Mouse (Mus musculus) ovary, postnatal 14 days (tissue): ENCODE results near the gene Tmem246.
"Not testable (repeated sequence)": the region's sequence is repeated elsewhere in the genome, so short reads cannot be mapped to it uniquely, and the experiment has no call there.

Experiments
- DNase-seq: peaks from one replicate; pipeline ENCODE4 v3.0.0; 2022; ENCODE audit warnings: low spot score

The Tmem246 gene

GRCm38 (mm10) chr4:49597183-49598100 lies at the start of gene Tmem246:
Gene Tmem246 (minus strand): TSS chr4:49597876.
- DNase-seq = peak; percentile 51

DNA sequence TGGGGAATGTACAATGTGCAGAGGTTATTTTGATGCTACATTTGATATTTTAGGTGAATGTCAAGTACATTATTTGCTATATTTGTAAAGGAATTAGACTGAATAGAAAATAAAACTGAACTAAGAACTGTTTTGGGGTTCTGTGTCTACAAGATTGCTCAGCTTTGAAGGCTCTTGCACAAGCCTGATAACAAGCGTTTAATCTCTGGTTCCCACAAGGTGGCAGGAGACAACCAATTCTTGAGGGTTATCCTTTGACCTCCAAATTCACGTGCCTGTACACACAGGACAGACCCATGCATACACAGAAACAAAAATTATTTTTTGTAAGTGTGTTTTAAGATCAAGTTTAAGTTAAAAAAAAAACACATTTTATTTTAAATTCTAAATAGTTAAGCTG lies 42.2 kb upstream of the Tmem246 start:
- DNase-seq = no peak

- DNase-seq = no peak
Observed at GRCm38 (mm10) chr4:49637821-49638220, 40.1 kb upstream of the Tmem246 start.

DNA sequence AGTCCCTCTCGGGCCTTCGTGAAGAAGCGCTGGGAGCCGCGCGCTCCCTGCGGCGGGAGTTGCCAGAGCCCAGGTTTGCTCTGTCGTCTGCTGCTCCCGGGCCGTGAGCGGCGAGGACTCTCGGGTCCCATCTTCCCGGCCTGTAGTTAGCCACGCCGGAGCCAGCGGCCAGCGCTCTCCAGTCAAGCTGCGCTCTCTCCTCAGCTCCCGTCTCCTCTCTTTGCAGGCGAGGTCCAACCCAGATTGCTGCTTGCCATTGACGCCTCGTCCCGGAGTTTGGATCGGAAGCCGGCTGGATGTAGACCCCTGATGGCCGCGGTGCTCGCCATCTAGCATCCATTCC lies 34.4 kb upstream of the Tmem246 start:
- no peak for DNase-seq

DNA sequence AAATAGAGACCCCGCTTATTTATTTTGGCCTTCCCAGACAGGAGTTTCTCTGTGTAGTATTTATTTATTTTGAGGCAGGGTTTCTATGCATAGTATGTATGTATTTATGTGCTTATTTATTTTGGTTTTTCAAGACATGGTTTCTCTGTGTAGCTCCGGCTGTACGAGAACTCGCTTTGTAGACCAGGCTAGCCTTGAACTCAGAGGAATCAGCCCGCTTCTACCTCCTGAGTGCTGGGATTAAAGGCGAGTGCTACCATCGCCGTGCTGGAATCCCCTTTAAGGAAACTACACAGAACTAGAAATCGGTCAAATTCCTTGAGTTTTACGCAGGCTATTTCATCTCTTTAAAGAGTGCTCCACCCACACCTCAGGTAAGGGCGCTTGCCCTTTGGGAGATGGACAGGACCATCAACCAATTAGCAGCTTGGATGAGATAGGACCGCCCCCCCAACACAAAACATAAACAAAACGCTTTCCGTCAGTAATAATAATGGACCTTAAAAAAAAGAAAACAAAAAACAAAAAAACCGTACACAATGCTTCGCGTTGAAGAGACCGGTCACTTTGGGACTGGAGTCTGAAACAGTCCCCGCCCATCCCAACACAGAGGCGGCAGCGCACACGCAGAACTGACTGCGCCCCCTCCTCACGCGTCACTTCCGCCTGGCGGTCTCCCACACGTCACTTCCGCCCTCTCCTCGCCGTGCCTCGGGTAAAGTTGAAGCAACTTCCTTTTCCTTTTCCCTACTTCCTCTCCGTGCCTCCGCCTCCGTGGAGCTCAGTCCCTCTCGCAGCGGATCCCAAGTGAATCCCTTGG lies 33.9 kb upstream of the Tmem246 start, which contains the start of gene Rnf20:
Rnf20 (plus strand) TSS at position 688 of the 820 bp plus-strand sequence.
- DNase-seq = peak; percentile 95

GRCm38 (mm10) chr4:49628941-49629340 lies 31.3 kb upstream of the Tmem246 start:
- DNase-seq = no peak

DNA sequence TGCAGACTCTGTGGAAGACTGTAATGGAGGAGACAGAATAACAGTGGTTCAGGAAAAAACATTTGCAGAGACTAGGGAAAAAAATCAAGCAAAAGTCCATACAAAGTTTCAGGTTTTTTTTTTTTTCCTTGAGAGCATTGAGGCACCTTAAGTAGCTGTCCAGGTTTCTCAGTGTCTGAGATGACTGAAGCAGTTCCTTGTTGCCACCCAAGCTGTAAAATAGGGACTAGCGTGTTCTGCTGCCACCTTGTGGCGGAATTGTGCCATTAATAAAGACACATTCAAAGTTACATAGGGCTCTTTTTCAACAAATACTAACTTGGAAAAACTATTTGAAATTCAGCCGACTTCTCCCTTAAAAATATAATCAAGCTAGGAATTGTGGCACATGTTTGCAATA lies 29.3 kb upstream of the Tmem246 start:
- DNase-seq = peak; percentile 69

GRCm38 (mm10) chr4:49624969-49625368 lies 27.3 kb upstream of the Tmem246 start:
- not testable (repeated sequence) for DNase-seq

GRCm38 (mm10) chr4:49623916-49624315 lies 26.2 kb upstream of the Tmem246 start:
- DNase-seq = no peak

- DNase-seq = no peak
Observed at GRCm38 (mm10) chr4:49622272-49622671, 24.6 kb upstream of the Tmem246 start.

- DNase-seq = not testable (repeated sequence)
Observed at GRCm38 (mm10) chr4:49619861-49620260, 22.2 kb upstream of the Tmem246 start.

GRCm38 (mm10) chr4:49616924-49617323 lies 19.2 kb upstream of the Tmem246 start:
- no peak for DNase-seq

DNA sequence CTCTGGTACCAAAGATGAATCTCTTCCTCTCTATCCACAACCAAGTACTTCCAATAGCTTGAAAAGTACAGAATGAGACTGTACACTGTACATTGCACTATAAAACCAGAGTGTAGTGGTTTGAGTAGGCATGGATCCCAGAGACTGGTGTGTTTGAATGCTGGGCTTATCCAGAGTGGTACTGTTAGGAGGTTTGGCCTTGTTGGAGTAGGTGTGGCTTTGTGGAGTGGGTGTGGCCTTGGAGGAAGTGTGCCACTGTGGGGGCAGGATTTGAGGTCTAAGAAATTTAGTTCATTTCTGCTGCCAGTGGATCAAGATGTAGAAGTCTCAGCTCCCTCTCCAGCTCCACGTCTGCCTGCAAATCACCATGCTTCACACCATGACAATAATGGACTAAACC lies 7.8 kb upstream of the Tmem246 start:
- DNase-seq = no peak

GRCm38 (mm10) chr4:49604616-49605015 lies 6.9 kb upstream of the Tmem246 start:
- DNase-seq = no peak

DNA sequence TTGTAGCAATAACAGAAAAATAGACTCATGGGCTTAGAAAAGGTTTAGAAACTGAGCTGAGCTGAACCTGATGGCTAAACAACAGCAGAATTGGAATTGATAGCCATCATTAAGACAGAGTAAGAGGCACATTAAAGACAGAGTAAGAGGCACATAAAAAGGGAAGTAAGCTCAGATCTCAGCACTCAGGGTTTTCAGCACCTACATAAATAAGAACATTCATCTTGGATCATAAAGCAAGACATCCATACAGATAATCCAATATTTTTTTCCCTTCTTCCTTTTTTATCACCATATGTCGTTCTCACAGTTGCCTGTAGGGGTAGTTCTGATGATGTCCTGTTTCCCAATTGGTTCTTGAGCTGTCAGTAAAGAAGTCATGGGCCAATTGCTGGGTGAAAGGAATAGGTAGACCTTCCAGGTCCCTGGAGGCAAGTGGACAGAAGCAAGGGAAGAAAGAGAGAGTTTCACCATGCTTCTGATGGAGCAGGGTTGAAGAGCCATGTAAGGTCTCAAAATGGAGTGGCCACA lies 6.4 kb upstream of the Tmem246 start:
- no peak for DNase-seq

GRCm38 (mm10) chr4:49603161-49603560 lies 5.5 kb upstream of the Tmem246 start:
- no peak for DNase-seq

GRCm38 (mm10) chr4:49596846-49597182 lies 862 bp downstream of the Tmem246 start:
- DNase-seq = no peak

DNA sequence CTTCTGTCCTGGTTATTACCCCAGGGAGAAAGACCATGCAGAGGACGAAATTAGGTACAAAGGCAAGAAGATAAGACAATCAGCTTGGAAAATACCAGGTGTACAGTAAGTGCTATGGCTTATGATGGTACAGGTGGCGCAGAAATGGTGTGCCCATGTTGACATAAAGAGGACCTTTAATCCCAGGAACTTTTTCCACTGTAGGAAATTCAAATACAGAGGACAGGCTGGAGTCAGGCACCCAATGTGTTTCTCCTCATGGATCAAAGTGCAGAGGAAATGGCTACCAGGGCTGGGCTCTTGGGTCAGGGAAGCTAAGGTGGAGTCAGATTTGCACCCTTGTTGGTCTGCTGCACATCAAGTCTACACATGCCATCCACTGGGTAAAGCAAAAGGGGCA lies 7.5 kb downstream of the Tmem246 start:
- DNase-seq = no peak

GRCm38 (mm10) chr4:49586811-49587210 lies 10.9 kb downstream of the Tmem246 start:
- no peak for DNase-seq

DNA sequence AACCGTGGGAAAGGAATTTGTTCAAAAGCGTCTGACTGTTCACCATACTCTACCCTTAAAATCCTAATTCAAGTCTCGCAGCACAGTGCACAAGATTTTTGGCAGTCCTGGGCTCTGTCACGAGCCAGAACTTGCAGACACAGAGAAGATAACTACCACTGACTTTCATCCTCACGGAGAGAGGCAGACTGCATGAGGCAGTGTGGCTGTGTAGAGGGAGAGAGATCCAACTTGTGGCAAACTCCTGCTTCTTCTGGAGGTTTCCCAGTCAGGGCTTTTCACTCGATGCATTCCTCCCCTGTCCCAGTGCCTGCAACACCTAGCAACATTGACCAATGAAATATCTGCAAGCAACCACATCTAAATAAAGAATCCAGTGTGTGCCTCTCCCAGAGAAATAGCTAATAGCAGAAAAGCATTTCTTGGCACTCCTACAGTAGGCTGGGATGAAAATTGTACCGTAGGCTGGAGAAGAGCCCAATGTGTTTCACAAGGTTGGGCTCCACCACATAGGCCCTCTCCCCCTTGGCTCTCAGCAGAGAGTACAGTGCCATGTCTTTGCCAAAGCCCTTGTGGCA lies 12.1 kb downstream of the Tmem246 start:
- DNase-seq = no peak

DNA sequence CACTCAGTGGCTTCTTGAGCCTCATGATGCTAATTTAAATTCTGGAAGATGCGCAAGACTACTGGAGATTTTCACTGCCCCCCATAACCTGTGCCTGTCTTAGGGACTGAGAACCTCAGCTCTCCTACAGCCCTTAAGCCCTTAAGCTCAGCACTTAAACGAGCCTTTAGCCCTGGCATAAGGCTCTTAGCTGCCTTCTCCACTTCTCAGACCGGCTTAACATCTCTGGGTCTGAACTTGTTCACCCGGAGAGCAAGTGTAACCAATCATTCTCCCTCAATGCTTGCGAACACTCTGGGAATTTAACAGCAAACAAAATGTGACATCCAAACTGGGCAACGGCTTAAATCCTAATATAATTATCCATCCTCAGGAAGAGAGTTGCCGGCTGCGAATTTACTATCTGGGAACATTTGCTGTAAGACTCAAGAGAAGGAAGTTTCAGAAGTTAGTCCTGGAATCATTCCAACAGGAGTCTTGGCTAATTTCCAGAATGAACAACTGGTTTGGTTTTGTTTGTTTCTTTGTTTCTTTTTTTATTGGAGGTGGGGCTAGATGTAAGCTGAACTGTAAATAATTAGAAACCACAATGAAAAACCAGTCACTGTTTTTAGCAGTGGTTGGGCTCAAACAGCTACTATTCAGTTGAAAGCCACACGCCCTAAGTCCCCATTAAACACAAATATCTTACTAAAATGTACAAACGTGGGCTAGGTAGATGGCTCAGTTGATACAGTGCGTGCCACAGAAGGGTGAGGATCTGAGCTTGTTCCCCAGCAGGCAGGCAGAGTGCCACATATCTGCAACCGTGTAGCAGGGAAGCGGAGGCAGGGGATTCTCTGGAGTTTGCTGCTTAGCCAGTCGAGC lies 13.5 kb downstream of the Tmem246 start:
- no peak for DNase-seq

GRCm38 (mm10) chr4:49581256-49581655 lies 16.4 kb downstream of the Tmem246 start:
- DNase-seq = no peak
